ENCODE assay signal across 9 mouse cellular contexts in the genomic region with DNA sequence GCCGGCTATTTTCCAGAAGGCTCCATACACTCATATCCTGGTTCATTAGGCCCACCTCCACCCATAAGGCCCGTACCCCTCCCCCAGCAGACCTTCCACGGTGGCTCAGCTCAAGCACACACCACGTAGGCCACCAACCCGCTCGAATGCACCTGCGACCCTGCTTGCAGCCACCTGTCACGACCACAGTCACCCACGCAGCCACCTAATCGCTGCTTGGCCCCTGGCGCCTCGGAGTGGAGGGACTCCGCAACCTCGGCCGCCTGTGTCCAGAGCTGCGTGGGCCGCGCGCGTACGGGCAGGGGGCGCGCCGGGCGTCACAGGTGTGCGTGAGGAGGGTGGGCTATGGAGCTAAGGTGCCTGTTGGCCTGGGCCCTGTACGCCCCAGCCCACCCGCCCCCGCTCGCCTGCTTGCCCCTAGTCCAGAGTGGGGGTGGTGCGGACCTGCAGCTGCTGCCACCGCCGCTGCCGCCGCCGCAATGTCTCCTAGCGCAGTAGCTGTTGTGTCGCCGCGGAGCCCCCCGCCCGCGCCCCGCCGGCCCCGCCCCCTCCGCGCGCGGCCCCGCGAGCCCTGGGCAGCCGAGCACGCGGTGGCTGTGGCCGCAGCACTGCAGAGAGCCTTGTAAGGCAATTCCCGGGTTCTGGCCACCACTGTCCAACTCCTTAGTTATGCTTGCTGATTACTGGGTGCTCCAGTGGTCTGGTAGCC. TPM values are rescaled to one million over a fixed set of nuclear protein-coding genes. Genes with fewer than 3 reads are reported as not detected.
DNase-seq lines count a peak whose midpoint lies in the region; ATAC-seq lines count a peak whose summit lies in the region.
"Had no signal": no experiment of that assay in that cellular context is flagged by ENCODE, and none has a peak within 500 bp of the region (broad histone marks: within the 10 kb centered on the region; RNA-seq: fewer than 3 reads in every experiment).

A gene (minus strand): TSS at position 543 of the 709 bp plus-strand sequence.

- peak within 1 kb of the TSS; percentile 50 for H3K4me3 ChIP-seq in kidney, embryonic 16.5 days (ENCODE audit: low read length)
- peak within 1 kb of the TSS; percentile 40 for H3K4me3 ChIP-seq in embryonic facial prominence, embryonic 11.5 days (ENCODE audit: low read depth, low read length)
- H3K4me3 ChIP-seq in intestine, embryonic 15.5 days (replicated peaks) = peak within 1 kb of the TSS; percentile 41

- no peaks in the 10 kb centered on the region for H3K4me1 ChIP-seq in kidney, embryonic 16.5 days (ENCODE audit: insufficient read depth, low read length)
- no peaks in the 10 kb centered on the region for H3K4me1 ChIP-seq in embryonic facial prominence, embryonic 11.5 days (ENCODE audit: control insufficient read depth, insufficient read depth, low read length)
- H3K4me1 ChIP-seq in intestine, embryonic 15.5 days (replicated peaks) = no peaks in the 10 kb centered on the region

- no peak for DNase-seq in kidney, postnatal 14 days
- peak; percentile 44 for DNase-seq in adrenal gland, postnatal 14 days
- peak; percentile 35 for DNase-seq in embryonic facial prominence, embryonic 11.5 days (ENCODE audit: low spot score)
- DNase-seq in ovary, postnatal 10 days (ENCODE audit: low spot score) = no peak
- no peak for DNase-seq in spleen, postnatal 10 days (ENCODE audit: low spot score in 2 of 2)

- H3K9ac ChIP-seq in kidney, embryonic 16.5 days (replicated peaks; ENCODE audit: low read length) = peak within 1 kb of the TSS; percentile 63
- peak within 1 kb of the TSS; percentile 51 for H3K9ac ChIP-seq in embryonic facial prominence, embryonic 11.5 days (replicated peaks; ENCODE audit: low read length)
- peak within 1 kb of the TSS; percentile 47 for H3K9ac ChIP-seq in intestine, embryonic 15.5 days

- no peak within 1 kb of the TSS for H3K27ac ChIP-seq in kidney, embryonic 16.5 days (ENCODE audit: low read length)
- no peak within 1 kb of the TSS for H3K27ac ChIP-seq in embryonic facial prominence, embryonic 11.5 days (replicated peaks; ENCODE audit: low read depth, low read length)
- H3K27ac ChIP-seq in intestine, embryonic 15.5 days = no peak within 1 kb of the TSS

- H3K36me3 ChIP-seq in kidney, embryonic 16.5 days (ENCODE audit: insufficient read depth, low read length) = no peaks in the 10 kb centered on the region
- H3K36me3 ChIP-seq in embryonic facial prominence, embryonic 11.5 days (replicated peaks; ENCODE audit: control insufficient read depth, insufficient read depth, low read depth, low read length) = no peaks in the 10 kb centered on the region
- H3K36me3 ChIP-seq in intestine, embryonic 15.5 days = no peaks in the 10 kb centered on the region

- peak within 1 kb of the TSS; percentile 79 for H3K4me2 ChIP-seq in kidney, embryonic 16.5 days (replicated peaks; ENCODE audit: low read depth, low read length)
- H3K4me2 ChIP-seq in embryonic facial prominence, embryonic 11.5 days (ENCODE audit: low read depth, low read length) = peak within 1 kb of the TSS; percentile 87
- H3K4me2 ChIP-seq in intestine, embryonic 15.5 days (replicated peaks) = peak within 1 kb of the TSS; percentile 70

- H3K9me3 ChIP-seq in kidney, embryonic 16.5 days (ENCODE audit: low read length) = no peaks in the 10 kb centered on the region
- H3K9me3 ChIP-seq in embryonic facial prominence, embryonic 11.5 days (replicated peaks; ENCODE audit: control insufficient read depth, low read length) = no peaks in the 10 kb centered on the region
- H3K9me3 ChIP-seq in intestine, embryonic 15.5 days = no peaks in the 10 kb centered on the region

- H3K27me3 ChIP-seq in kidney, embryonic 16.5 days (ENCODE audit: insufficient read depth, low read length) = no peaks in the 10 kb centered on the region; the same call in 1 of the 2 replicates
- H3K27me3 ChIP-seq in embryonic facial prominence, embryonic 11.5 days (ENCODE audit: control insufficient read depth, insufficient read depth, low read length) = no peaks in the 10 kb centered on the region
- no peaks in the 10 kb centered on the region for H3K27me3 ChIP-seq in intestine, embryonic 15.5 days (replicated peaks)

- 30% methylated on average over 44 of the region's 57 CpGs for WGBS in kidney, embryonic 16.5 days
- WGBS in embryonic facial prominence, embryonic 11.5 days = 19% methylated on average over 34 of the region's 57 CpGs
- 25% methylated on average over 56 of the region's 57 CpGs for WGBS in intestine, embryonic 15.5 days

- peak; percentile 63 for ATAC-seq in kidney, embryonic 16.5 days (ENCODE audit: low FRiP score, low TSS enrichment)
- ATAC-seq in embryonic facial prominence, embryonic 11.5 days (replicated peaks; ENCODE audit: insufficient number of reproducible peaks, low FRiP score, low TSS enrichment, low read depth) = peak; percentile 27; the same call in 1 of the 2 replicates
- ATAC-seq in intestine, embryonic 15.5 days = peak; percentile 69
- ATAC-seq in megakaryocyte-erythroid progenitor cell, adult 5-6 weeks (replicated peaks; ENCODE audit: low FRiP score, low TSS enrichment, poor library complexity, severe bottlenecking) = 0 out of 2 replicates have a peak, but pooled peaks have one; percentile 10

RNA-seq across cellular contexts. Expression of the gene that starts here (rescaled TPM):
- polyA plus RNA-seq in kidney, embryonic 16.5 days (2015; fragmentation: Nextera tagmentation; extraction: Ambion mirVana) = 15.8 and 20.6 TPM in 2 replicates
- total RNA-seq in adrenal gland, postnatal 14 days (2021) = 6.1 and 8.4 TPM in 2 replicates
- polyA plus RNA-seq in embryonic facial prominence, embryonic 11.5 days (2014; fragmentation: Nextera tagmentation; extraction: Ambion mirVana) = 9.5 and 11.7 TPM in 2 replicates
- polyA plus RNA-seq in intestine, embryonic 15.5 days (2015; fragmentation: Nextera tagmentation; extraction: Ambion mirVana) = 12.4 and 12.7 TPM in 2 replicates
- 2.7 TPM in 1 of 2 replicates, not detected in the other for total RNA-seq in megakaryocyte-erythroid progenitor cell, adult 5-6 weeks (2014; fragmentation: Nextera tagmentation)
- total RNA-seq in megakaryocyte-erythroid progenitor cell, adult 5-6 weeks (2017) = not detected in 2 replicates
- total RNA-seq: neutrophil, adult 5-6 weeks had no signal

Comparison
In these comparisons a context has a peak if more than half of its experiments do, and no peak if none do; other contexts are left out.
1. ATAC-seq: peak in every context shown above with its lines; median percentile 69 in intestine, embryonic 15.5 days; 63 in kidney, embryonic 16.5 days; 27 in embryonic facial prominence, embryonic 11.5 days; 10 in megakaryocyte-erythroid progenitor cell, adult 5-6 weeks.
2. DNase-seq: peak in adrenal gland, postnatal 14 days (single experiment) and embryonic facial prominence, embryonic 11.5 days (single experiment); none in kidney, postnatal 14 days (single experiment), ovary, postnatal 10 days (single experiment) and spleen, postnatal 10 days (0 of 2).
3. Peak in every context shown above with its lines, with median percentiles within 50 percentile points of each other: H3K4me2 ChIP-seq, H3K4me3 ChIP-seq and H3K9ac ChIP-seq.